Mouse (Mus musculus): ENCODE results near the gene Pgk1.

- TF ChIP-seq CTCF (IDR thresholded peaks at IDR 0.05 in 2 of 3, conservative IDR thresholded peaks at IDR 0.05 in 1 of 3; ENCODE audit: control insufficient read depth in 1 of 3, insufficient read depth in 1 of 3, low read depth in 2 of 3, low read length in 3 of 3, poor library complexity in 1 of 3, severe bottlenecking in 1 of 3) (no peak), ZNF384 (IDR thresholded peaks at IDR 0.05; ENCODE audit: low read depth, low read length) (no peak), SMC3 (IDR thresholded peaks at IDR 0.05; ENCODE audit: low read depth, low read length) (no peak), TCF12 (IDR thresholded peaks at IDR 0.05; ENCODE audit: low read depth, low read length) (no peak), ZC3H11A (IDR thresholded peaks at IDR 0.05; ENCODE audit: low read depth, low read length) (no peak), BHLHE40 (IDR thresholded peaks at IDR 0.05; ENCODE audit: borderline replicate concordance, low read depth, low read length) (no peak), ZMIZ1 (IDR thresholded peaks at IDR 0.05; ENCODE audit: low read depth, low read length) (no peak), E2F4 (IDR thresholded peaks at IDR 0.05; ENCODE audit: borderline replicate concordance, low read depth, low read length) (no peak), MEF2A (IDR thresholded peaks at IDR 0.05; ENCODE audit: extremely low read depth, insufficient replicate concordance, low read depth, low read length, poor library complexity, severe bottlenecking) (no peak), NRF1 (IDR thresholded peaks at IDR 0.05; ENCODE audit: insufficient read depth, low read depth, low read length, poor library complexity, severe bottlenecking) (no peak), POLR2A (IDR thresholded peaks at IDR 0.05; ENCODE audit: control insufficient read depth in 1 of 2, insufficient read depth in 1 of 2, low read depth in 1 of 2, low read length in 2 of 2, poor library complexity in 1 of 2) (no peak), POLR2AphosphoS5 (IDR thresholded peaks at IDR 0.05; ENCODE audit: borderline replicate concordance, low read depth, low read length) (no peak), JUND (IDR thresholded peaks at IDR 0.05; ENCODE audit: low read depth, low read length) (no peak)
Observed at GRCm38 (mm10) chrX:106185706-106186105, 1.2 kb upstream of the Pgk1 start.
